Mouse (Mus musculus): ENCODE measurements around the gene Best1. TPM values are rescaled to one million over a fixed set of nuclear protein-coding genes. Genes with fewer than 3 reads are reported as not detected.

Best1 gene
- polyA plus RNA-seq, 2 experiments = 0.08 to 0.09 TPM

- Histone ChIP-seq H3K4me3 (ENCODE audit: insufficient read depth in 1 of 2, low read depth in 2 of 2, low read length in 2 of 2) (peak overlapping the region in 1 of 2 experiments; percentile 13; a peak in 1 of 4 replicates), H3K9ac (replicated peaks) (no peak overlapping the region), H3K9me3 (ENCODE audit: control insufficient read depth, low read length) (no peaks in the 10 kb centered on the region), H3K27ac (no peak overlapping the region), H3K27me3 (ENCODE audit: control insufficient read depth, insufficient read depth, low read length) (no peaks in the 10 kb centered on the region), H3K4me2 (ENCODE audit: low read depth) (peak overlapping the region; percentile 46), H3K36me3 (replicated peaks; ENCODE audit: control insufficient read depth, insufficient read depth, low read depth) (no peaks in the 10 kb centered on the region), H3K4me1 (replicated peaks; ENCODE audit: control insufficient read depth in 2 of 2, insufficient read depth in 2 of 2, low read length in 1 of 2) (peaks cover 14 to 30% of the 10 kb centered on the region in 2 experiments)
- ATAC-seq (ENCODE audit: insufficient read depth) = peak; percentile 40
- WGBS (ENCODE audit: insufficient replicate concordance) = 7% methylated on average over 17 of the region's 17 CpGs
- TF ChIP-seq CTCF (IDR thresholded peaks at IDR 0.05; ENCODE audit: low read depth) (peak; percentile 92), EP300 (IDR thresholded peaks at IDR 0.05; ENCODE audit: low read depth) (no peak)
- no peak for DNase-seq (ENCODE audit: low read depth in 3 of 3, low spot score in 3 of 3)
Observed at GRCm38 (mm10) chr19:9993036-9993656, 8.3 kb downstream of the Best1 start.

- 57% methylated on average over 26 of the region's 26 CpGs for WGBS (ENCODE audit: insufficient replicate concordance)
Observed at GRCm38 (mm10) chr19:9992011-9992958, 9.1 kb downstream of the Best1 start.

GRCm38 (mm10) chr19:9991304-9991703, 10.1 kb downstream of the Best1 start:
- H3K9me3 ChIP-seq (ENCODE audit: control insufficient read depth, low read length) = no peaks in the 10 kb centered on the region
- WGBS (ENCODE audit: insufficient replicate concordance) = 12% methylated on average over 5 of the region's 5 CpGs
- ATAC-seq (ENCODE audit: insufficient read depth) (peak; percentile 19; the same call in 1 of the 2 replicates), DNase-seq (ENCODE audit: low read depth in 3 of 3, low spot score in 3 of 3) (peak; percentile 65 to 77 (median 71))
- H3K27ac ChIP-seq = no peak overlapping the region
- no peak overlapping the region for H3K4me2 ChIP-seq (ENCODE audit: low read depth)
- H3K4me3 ChIP-seq (ENCODE audit: insufficient read depth in 1 of 2, low read depth in 2 of 2, low read length in 2 of 2) = no peak overlapping the region
- H3K27me3 ChIP-seq (ENCODE audit: control insufficient read depth, insufficient read depth, low read length) = no peaks in the 10 kb centered on the region
- peaks cover 14 to 30% of the 10 kb centered on the region in 2 experiments for H3K4me1 ChIP-seq (replicated peaks; ENCODE audit: control insufficient read depth in 2 of 2, insufficient read depth in 2 of 2, low read length in 1 of 2)
- no peak for TF ChIP-seq EP300 (IDR thresholded peaks at IDR 0.05; ENCODE audit: low read depth)
- peak; percentile 98 for TF ChIP-seq CTCF (IDR thresholded peaks at IDR 0.05; ENCODE audit: low read depth)
- H3K9ac ChIP-seq (replicated peaks) = no peak overlapping the region
- H3K36me3 ChIP-seq (replicated peaks; ENCODE audit: control insufficient read depth, insufficient read depth, low read depth) = peaks cover 3% of the 10 kb centered on the region; the same call in 1 of the 2 replicates

More at GRCm38 (mm10) chr19:9992011-9992958, 9.1 kb downstream of the Best1 start:
- Histone ChIP-seq H3K4me3 (ENCODE audit: insufficient read depth in 1 of 2, low read depth in 2 of 2, low read length in 2 of 2) (no peak overlapping the region), H3K27me3 (ENCODE audit: control insufficient read depth, insufficient read depth, low read length) (no peaks in the 10 kb centered on the region), H3K36me3 (replicated peaks; ENCODE audit: control insufficient read depth, insufficient read depth, low read depth) (no peaks in the 10 kb centered on the region), H3K9ac (replicated peaks) (no peak overlapping the region), H3K4me1 (replicated peaks; ENCODE audit: control insufficient read depth in 2 of 2, insufficient read depth in 2 of 2, low read length in 1 of 2) (peaks cover 14 to 30% of the 10 kb centered on the region in 2 experiments), H3K27ac (no peak overlapping the region), H3K9me3 (ENCODE audit: control insufficient read depth, low read length) (no peaks in the 10 kb centered on the region), H3K4me2 (ENCODE audit: low read depth) (peak overlapping the region; percentile 46)
- ATAC-seq (ENCODE audit: insufficient read depth) (no peak), DNase-seq (ENCODE audit: low read depth in 3 of 3, low spot score in 3 of 3) (no peak)
- TF ChIP-seq CTCF (IDR thresholded peaks at IDR 0.05; ENCODE audit: low read depth) (no peak), EP300 (IDR thresholded peaks at IDR 0.05; ENCODE audit: low read depth) (no peak)

GRCm38 (mm10) chr19:9989884-9990256, 11.6 kb downstream of the Best1 start:
- peaks cover 19 to 30% of the 10 kb centered on the region in 2 experiments for H3K4me1 ChIP-seq (replicated peaks; ENCODE audit: control insufficient read depth in 2 of 2, insufficient read depth in 2 of 2, low read length in 1 of 2)
- peak overlapping the region in 1 of 2 experiments; percentile 20; a peak in 2 of 4 replicates for H3K4me3 ChIP-seq (ENCODE audit: insufficient read depth in 1 of 2, low read depth in 2 of 2, low read length in 2 of 2)
- TF ChIP-seq CTCF (IDR thresholded peaks at IDR 0.05; ENCODE audit: low read depth) (no peak), EP300 (IDR thresholded peaks at IDR 0.05; ENCODE audit: low read depth) (peak; percentile 77)
- H3K4me2 ChIP-seq (ENCODE audit: low read depth) = peak overlapping the region; percentile 49
- peak; percentile 69 for ATAC-seq (ENCODE audit: insufficient read depth)
- no peaks in the 10 kb centered on the region for H3K9me3 ChIP-seq (ENCODE audit: control insufficient read depth, low read length)
- peak overlapping the region; percentile 35; the same call in 1 of the 2 replicates for H3K9ac ChIP-seq (replicated peaks)
- peak in 2 of 3 experiments; percentile 59 to 62 for DNase-seq (ENCODE audit: low read depth in 3 of 3, low spot score in 3 of 3)
- peak overlapping the region; percentile 68 for H3K27ac ChIP-seq
- no peaks in the 10 kb centered on the region for H3K27me3 ChIP-seq (ENCODE audit: control insufficient read depth, insufficient read depth, low read length)
- H3K36me3 ChIP-seq (replicated peaks; ENCODE audit: control insufficient read depth, insufficient read depth, low read depth) = peaks cover 15% of the 10 kb centered on the region

Measured in liver, embryonic 14.5 days (tissue).